Mouse (Mus musculus) cerebellum, adult 2 months (tissue): ENCODE data around the gene Cpped1.

Experiments
- CTCF ChIP-seq: fragments of 200-500 bp; IDR thresholded peaks from 2 replicates; pipeline ENCODE4 v1.5.1; 2011; ENCODE audit warnings: low read depth, mild to moderate bottlenecking, control low read depth, low read length, moderate library complexity, borderline replicate concordance; ENCODE audit not compliant: insufficient read depth
- POLR2A ChIP-seq: fragments of 200-500 bp; IDR thresholded peaks from 2 replicates; pipeline ENCODE4 v1.6.1; 2011; ENCODE audit warnings: low read length, control low read depth, borderline replicate concordance; ENCODE audit not compliant: insufficient read depth

GRCm38 (mm10) chr16:11896411-11896810 lies 12.8 kb downstream of the Cpped1 start:
- TF ChIP-seq CTCF (no peak), POLR2A (no peak)
